Mouse (Mus musculus) urinary bladder, adult 2 months (tissue): ENCODE data around the gene Ruvbl1. TPM values are rescaled to one million over a fixed set of nuclear protein-coding genes. Genes with fewer than 3 reads are reported as not detected.
A peak's percentile ranks its signal among the peaks of the same experiment; 100 is the strongest.

ENCODE experiments used
- DNase-seq: peaks from one replicate; pipeline ENCODE4 v3.0.0; 2022; ENCODE audit warnings: low spot score
- polyA plus RNA-seq: library from polyadenylated mRNA; depleted of rRNA; stranded (reverse); fragments of >200 nt; gene quantifications from 2 replicates; pipeline ENCODE4 v1.2.3, GENCODE M21; 2012; rRNA removed

The Ruvbl1 gene
- 33.1 and 37.7 TPM in 2 replicates for polyA plus RNA-seq

DNA sequence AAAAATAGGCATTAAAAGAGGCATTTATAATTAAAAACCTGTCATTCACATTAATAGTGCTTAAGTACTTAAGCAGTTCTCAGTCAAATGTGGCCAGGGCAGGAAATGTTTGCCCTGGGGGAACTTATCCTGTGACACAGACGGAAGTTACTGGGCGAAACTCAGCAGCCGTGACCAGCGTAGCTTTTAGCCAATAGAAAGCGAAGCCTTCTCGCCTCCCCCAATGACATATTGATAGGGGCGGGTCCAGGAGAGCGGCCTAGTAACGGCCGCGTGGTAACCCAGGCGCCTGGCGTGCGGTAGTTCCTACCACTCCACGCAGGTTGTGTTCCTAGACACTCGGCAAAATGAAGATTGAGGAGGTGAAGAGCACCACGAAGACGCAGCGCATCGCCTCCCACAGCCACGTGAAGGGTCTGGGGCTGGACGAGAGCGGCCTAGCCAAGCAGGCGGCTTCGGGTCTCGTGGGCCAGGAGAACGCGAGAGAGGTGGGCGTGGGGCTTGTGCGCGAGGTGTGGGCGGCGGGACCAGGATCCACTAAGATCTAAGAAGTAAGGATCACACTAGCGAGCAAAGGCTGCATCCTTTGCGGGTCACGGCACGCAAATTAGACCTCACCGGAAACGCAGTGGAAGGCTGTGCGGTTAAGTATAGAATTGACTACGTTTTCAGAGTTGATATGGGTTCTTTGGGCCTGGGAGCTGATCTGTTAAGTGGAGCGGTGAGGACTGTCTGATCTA, at the start of gene Ruvbl1:
Gene Ruvbl1 (plus strand): TSS at position 229 of the 740 bp plus-strand sequence.
- DNase-seq, result peak; percentile 73

- DNase-seq, result no peak
These were observed 49.0 kb upstream of the Ruvbl1 start for GRCm38 (mm10) chr6:88416130-88416758.

GRCm38 (mm10) chr6:88431202-88431601, 34.0 kb upstream of the Ruvbl1 start:
- DNase-seq, result no peak

- no peak for DNase-seq
These were observed 29.6 kb upstream of the Ruvbl1 start for GRCm38 (mm10) chr6:88435609-88436008.

- no peak for DNase-seq
These were observed 26.2 kb upstream of the Ruvbl1 start for GRCm38 (mm10) chr6:88439056-88439455.

- DNase-seq, result no peak
These were observed 22.7 kb upstream of the Ruvbl1 start for GRCm38 (mm10) chr6:88442551-88442950.

- no peak for DNase-seq
These were observed 21.8 kb upstream of the Ruvbl1 start for GRCm38 (mm10) chr6:88443446-88443845.

DNA sequence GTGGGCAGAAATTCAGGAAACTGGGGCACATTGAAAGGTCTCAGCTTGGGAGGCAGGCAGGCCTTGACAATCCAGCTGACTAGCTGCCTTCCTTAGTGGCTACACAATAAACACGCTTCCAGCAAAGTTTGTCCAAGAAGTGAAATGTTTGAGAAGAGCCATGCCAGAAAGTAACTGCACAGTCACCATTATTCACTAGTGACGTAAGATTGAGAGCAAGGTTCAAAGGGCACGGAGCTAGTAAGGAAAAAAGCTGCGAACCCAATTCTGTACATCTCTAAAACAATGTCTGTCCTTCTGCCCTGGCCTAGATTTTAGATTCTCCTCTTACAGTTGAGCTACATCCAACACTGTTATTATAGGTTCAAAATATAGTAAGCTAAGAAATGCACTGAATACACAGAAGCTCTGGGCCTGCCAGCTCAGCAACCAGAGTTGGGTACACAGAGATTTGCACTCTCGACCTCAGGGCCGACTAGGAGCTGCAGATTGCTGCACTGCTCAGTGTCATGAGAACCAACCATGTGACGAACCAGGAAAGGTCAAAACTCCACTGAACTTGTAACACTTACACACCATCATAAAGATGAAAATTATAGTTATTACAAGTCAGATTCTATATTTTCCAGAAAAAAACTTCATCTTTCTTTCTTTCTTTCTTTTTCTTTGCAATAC, 21.0 kb upstream of the Ruvbl1 start:
- no peak for DNase-seq

DNA sequence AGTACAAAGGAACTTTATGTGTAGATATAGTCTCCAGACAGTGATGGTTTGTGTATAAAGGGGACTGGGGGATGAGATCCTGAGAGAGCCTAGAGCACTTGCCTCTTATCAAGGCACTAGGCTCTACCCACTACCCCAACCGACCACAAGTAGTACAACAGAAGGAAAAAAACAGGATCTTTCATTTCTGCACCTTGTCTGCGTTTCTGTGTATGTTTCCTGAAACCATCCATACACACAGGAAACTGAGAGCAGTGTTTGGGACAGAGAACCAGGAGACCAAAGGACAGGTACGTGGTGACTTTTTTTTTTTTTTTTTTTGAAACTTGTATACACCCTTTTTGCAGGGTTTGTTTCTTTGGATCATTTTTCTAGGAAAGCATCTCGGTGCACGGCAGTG, 19.5 kb upstream of the Ruvbl1 start:
- DNase-seq, result no peak

- peak; percentile 78 for DNase-seq
These were observed 18.9 kb upstream of the Ruvbl1 start, which contains the start of gene Eefsec for GRCm38 (mm10) chr6:88446063-88447002. Gene Eefsec (minus strand): TSS chr6:88446539.

DNA sequence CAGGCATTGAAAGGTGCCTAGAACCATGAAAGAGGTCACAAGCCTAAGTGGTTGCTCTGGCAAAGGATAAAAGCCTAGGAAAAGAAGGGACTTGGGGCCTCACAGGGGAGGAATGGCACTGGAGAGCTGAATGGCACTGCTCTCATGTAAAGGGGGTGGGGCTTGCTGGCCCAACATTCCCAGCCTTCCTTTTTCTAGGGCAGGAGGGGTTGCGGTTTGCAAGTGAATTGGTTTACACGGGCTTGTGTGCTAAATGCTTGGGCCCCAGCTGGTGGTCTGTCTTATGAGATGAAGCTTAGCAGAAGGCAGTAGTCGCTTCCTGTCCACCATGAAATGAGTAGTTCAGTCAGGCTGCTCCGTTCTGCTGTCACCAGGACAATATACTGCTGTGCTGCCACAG, 17.8 kb upstream of the Ruvbl1 start:
- DNase-seq, result no peak

- no peak for DNase-seq
These were observed 10.7 kb upstream of the Ruvbl1 start for GRCm38 (mm10) chr6:88454545-88454944.

GRCm38 (mm10) chr6:88469878-88470277, 4.7 kb downstream of the Ruvbl1 start:
- DNase-seq, result no peak

DNA sequence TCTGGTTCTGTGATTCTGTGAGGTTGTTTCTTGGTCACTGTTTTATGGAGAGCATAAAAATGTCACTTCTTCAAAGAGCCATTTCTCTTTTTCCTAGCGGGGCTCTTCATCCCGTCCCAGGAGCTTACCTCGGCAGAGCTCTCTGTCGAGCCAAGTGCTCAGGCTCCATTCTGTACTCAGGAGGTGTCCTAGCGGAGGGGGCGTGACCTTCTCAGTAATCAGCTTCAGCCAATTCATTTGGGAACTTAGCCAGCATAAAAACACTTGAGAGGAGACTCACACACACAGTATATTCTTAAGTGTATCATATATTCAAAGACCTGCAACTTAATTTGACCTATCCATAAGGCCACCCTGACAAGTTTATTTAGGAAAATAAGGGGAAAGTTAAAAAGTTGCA, 15.2 kb downstream of the Ruvbl1 start:
- DNase-seq, result no peak

DNA sequence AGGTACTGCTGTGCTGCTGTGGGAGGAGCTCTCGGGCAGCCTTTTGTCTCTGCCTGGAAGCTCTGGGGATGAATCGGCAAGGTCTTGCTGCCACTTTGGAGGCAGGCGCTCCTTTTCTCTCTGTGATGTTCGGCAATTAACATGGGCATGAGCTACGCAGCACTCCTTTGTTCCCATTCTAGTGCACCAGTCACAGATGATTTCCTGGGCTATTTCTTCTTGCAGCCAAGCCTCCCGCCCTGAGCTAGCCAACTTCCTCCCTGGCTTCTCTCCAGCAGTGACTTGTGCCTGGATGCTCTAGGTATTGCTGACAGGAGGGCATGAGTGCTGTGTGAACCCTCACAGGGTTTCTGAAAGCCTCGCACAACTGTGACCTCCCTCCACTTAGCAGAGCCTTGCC, 17.9 kb downstream of the Ruvbl1 start:
- DNase-seq, result no peak

DNA sequence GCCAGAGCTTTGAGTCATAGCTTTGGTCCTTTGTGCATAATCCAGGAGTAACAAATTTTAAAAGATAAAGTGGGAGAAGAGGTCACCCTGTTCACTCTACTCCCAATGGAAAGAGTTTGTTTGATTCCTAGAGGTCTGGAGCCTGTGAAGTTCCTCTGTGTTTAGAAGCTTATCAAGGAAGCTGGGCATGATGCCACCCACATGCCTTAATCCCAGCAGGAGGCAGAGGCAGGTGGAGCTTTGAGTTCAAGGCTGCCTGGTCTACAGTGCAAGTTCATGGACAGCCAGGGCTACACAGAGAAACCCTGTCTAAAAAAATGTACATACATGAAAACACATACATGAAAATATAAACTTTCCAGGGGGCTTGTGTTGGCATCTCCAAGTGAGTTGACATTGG, 18.7 kb downstream of the Ruvbl1 start:
- no peak for DNase-seq

GRCm38 (mm10) chr6:88485378-88485777, 20.2 kb downstream of the Ruvbl1 start:
- no peak for DNase-seq

DNA sequence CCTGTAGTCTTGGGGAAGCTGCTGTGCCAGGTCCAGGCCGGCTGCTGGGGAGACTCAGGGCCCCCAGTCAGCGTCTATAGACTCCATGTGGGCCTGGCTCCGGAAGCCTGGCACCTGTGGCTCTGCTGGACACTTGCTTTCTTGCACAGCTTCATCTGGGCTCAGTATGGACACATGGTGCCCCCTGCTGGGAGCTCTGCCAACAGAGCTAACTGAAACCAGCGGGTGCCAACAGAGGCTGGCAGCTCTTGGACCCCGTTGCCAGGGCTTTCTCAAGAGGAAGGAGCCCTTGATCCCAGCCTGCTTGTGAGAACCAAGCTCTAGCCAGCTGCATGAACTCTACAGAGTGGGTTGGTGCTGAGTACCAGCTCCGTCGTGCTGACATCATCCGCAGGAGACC, 21.7 kb downstream of the Ruvbl1 start:
- no peak for DNase-seq

- DNase-seq, result no peak
These were observed 23.8 kb downstream of the Ruvbl1 start for GRCm38 (mm10) chr6:88489026-88489425.

DNA sequence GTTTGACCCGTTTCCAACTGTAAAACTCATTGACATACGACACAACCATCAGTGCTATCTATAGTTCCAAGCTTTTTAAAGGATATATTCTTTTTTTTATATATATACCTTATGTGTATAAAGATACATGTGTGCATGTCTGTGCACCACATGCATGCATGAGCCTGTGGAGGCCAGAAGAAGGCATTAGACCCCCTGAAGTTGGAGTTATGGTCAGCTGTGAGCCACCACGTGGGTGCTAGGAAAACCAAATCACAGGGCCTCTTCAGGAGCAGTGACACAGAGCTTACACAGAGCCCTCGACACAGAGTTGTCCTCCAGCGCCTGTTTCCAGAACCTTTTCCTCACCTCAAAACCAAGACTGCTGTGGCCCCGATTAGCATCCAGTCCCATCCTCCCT, 24.6 kb downstream of the Ruvbl1 start:
- no peak for DNase-seq

DNA sequence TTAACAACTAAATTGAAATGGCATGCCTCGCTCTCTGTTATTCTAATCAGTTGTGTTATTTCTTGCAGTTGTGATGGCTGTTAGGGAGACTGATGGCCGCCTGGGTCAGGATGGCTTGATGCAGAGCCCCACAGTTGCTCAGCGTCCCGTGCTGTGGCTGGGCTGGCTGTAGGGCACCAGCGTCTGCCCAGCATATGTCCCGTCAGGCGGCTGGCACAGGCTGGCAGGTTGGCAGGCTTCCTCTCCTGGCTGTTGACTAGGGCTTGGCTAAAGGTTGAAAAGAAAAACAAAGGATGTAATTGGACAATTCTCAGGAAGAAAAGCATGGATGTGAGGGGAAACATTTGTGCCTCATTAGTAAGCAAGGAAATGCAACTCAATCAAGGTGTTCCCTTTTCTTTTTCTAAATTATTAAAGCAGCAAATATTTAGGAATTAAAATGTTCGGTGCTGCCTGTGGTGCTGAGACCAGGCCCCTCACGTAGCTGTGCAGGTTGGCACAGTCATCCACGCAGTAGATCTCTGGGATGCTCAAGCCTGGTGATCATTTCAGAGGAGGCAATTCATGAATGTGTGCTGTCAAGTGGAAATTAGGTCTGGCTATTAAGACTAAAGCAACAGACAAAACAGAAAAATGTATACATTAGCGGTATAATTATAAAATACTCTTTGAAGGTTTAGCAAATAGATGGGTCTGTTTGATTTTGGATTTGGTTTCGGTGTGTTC, 25.6 kb downstream of the Ruvbl1 start:
- DNase-seq, result no peak
